Mouse (Mus musculus): ENCODE results near the gene Rpl15. TPM values are rescaled to one million over a fixed set of nuclear protein-coding genes. Genes with fewer than 3 reads are reported as not detected.
"Not testable (repeated sequence)": the region's sequence is repeated elsewhere in the genome, so short reads cannot be mapped to it uniquely, and the experiment has no call there.

The Rpl15 gene
- polyA plus RNA-seq, 1 experiment from 2014 or later = 344 TPM

DNA sequence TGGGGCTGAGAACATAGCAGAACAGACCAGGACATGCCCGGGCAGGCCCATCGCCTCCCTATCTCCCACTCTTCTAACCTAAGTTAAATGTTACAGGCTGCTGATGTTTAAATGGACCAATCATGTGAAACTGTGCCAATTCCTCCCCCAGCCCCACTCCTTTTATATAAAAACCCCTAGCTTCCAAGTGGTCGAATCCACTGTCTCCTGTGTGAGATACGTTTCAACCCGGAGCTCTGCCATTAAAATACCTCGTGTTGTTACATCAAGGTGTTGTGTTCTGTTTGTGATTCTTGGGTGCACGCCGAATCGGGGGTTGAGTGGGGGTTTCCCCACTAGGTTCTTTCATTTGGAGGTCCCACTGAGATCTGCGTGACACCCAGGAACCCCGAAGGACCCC lies 45.8 kb downstream of the Rpl15 start:
- H3K4me3 ChIP-seq (ENCODE audit: low read depth, low read length); H3K4me1 ChIP-seq (ENCODE audit: control insufficient read depth, insufficient read depth, low read length); H3K27me3 ChIP-seq (ENCODE audit: control insufficient read depth, insufficient read depth, low read length); H3K27ac ChIP-seq (ENCODE audit: low read depth, low read length); H3K9me3 ChIP-seq (replicated peaks; ENCODE audit: control insufficient read depth, low read length); H3K9ac ChIP-seq (ENCODE audit: low read depth, low read length); H3K36me3 ChIP-seq (ENCODE audit: control insufficient read depth, insufficient read depth, low read length); H3K4me2 ChIP-seq; ATAC-seq (replicated peaks; ENCODE audit: insufficient number of reproducible peaks, low FRiP score, low TSS enrichment): not testable (repeated sequence)
- 88% methylated on average over 11 of the region's 11 CpGs for WGBS (ENCODE audit: insufficient replicate concordance)

DNA sequence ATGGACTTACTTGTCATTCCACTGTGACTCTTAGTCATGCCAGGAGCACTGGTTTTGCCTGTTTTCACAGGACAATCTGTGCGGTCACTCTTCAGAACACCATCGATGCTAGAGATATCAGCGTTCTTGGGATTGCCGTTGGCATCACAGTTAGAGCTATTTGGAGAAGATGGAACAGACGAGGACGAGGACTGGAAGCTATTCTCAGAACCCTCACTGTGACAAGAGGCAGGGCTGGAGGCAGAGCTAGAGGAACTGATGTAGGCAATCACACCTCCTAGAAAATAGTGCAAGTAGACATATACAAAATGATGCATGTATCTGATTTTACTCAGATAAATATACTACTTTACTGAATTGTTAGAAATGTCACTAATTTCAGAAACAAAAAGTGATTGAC lies 49.2 kb downstream of the Rpl15 start:
- 81% methylated on average over 6 of the region's 6 CpGs for WGBS (ENCODE audit: insufficient replicate concordance)
- Histone ChIP-seq H3K4me3 (ENCODE audit: low read depth, low read length) (no peak overlapping the region), H3K9ac (ENCODE audit: low read depth, low read length) (no peak overlapping the region), H3K36me3 (ENCODE audit: control insufficient read depth, insufficient read depth, low read length) (no peaks in the 10 kb centered on the region), H3K27me3 (ENCODE audit: control insufficient read depth, insufficient read depth, low read length) (no peaks in the 10 kb centered on the region), H3K4me1 (ENCODE audit: control insufficient read depth, insufficient read depth, low read length) (no peaks in the 10 kb centered on the region), H3K27ac (ENCODE audit: low read depth, low read length) (no peak overlapping the region), H3K4me2 (no peak overlapping the region), H3K9me3 (replicated peaks; ENCODE audit: control insufficient read depth, low read length) (no peaks in the 10 kb centered on the region)
- no peak for ATAC-seq (replicated peaks; ENCODE audit: insufficient number of reproducible peaks, low FRiP score, low TSS enrichment)

Other genes starting within 250 kb of the Rpl15 start
- gene Nr1d2, start 32.3 kb downstream of the Rpl15 start, polyA plus RNA-seq (2014; fragmentation: Nextera tagmentation; extraction: Ambion mirVana) = 10.5 and 12.5 TPM in 2 replicates
- 15.3 and 19.3 TPM in 2 replicates for gene Nkiras1, start 255 bp downstream of the Rpl15 start, polyA plus RNA-seq (2014; fragmentation: Nextera tagmentation; extraction: Ambion mirVana)
- gene Ube2e1, start 60.5 kb upstream of the Rpl15 start, polyA plus RNA-seq (2014; fragmentation: Nextera tagmentation; extraction: Ambion mirVana) = 20.3 and 27.5 TPM in 2 replicates